Mouse (Mus musculus): ENCODE measurements around the gene Rab3il1. TPM values are rescaled to one million over a fixed set of nuclear protein-coding genes. Genes with fewer than 3 reads are reported as not detected.
A peak's percentile ranks its signal among the peaks of the same experiment; 100 is the strongest.

Gene Rab3il1
- polyA plus RNA-seq, 1 experiment from 2014 or later = 38.1 TPM

DNA sequence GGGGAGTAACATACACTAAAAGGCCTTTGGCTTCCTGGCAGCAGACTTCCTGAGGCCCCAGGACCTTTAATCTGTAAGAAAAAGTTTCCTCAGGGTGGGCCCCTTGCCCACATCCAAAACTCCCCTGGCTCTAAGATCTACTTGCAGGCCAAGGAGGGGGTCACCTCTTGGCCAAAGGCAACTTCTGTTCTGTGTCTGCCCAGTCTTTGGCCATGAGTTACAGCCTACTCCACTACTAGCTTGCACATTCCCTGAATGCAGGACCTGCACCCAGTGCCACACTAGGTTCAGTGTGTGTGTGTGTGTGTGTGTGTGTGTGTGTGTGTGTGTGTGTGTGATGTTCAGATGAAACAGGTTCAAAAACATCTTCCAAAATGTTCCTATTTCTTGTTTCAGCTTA, 13.9 kb upstream of the Rab3il1 start:
- Histone ChIP-seq H3K4me1 (ENCODE audit: control insufficient read depth, insufficient read depth, low read length) (peaks cover 13% of the 10 kb centered on the region), H3K4me3 (replicated peaks; ENCODE audit: low read length) (no peak overlapping the region), H3K4me2 (ENCODE audit: low read depth, low read length) (no peak overlapping the region), H3K9me3 (replicated peaks; ENCODE audit: control insufficient read depth, low read length) (no peaks in the 10 kb centered on the region), H3K27ac (ENCODE audit: low read length) (no peak overlapping the region), H3K9ac (ENCODE audit: low read length) (0 out of 2 replicates have a peak overlapping the region, but pooled peaks have one; percentile 16), H3K27me3 (ENCODE audit: control insufficient read depth, insufficient read depth, low read length) (no peaks in the 10 kb centered on the region), H3K36me3 (ENCODE audit: control insufficient read depth, insufficient read depth, low read length) (peaks cover 10% of the 10 kb centered on the region)
- no peak for ATAC-seq (ENCODE audit: insufficient read depth, low FRiP score)

DNA sequence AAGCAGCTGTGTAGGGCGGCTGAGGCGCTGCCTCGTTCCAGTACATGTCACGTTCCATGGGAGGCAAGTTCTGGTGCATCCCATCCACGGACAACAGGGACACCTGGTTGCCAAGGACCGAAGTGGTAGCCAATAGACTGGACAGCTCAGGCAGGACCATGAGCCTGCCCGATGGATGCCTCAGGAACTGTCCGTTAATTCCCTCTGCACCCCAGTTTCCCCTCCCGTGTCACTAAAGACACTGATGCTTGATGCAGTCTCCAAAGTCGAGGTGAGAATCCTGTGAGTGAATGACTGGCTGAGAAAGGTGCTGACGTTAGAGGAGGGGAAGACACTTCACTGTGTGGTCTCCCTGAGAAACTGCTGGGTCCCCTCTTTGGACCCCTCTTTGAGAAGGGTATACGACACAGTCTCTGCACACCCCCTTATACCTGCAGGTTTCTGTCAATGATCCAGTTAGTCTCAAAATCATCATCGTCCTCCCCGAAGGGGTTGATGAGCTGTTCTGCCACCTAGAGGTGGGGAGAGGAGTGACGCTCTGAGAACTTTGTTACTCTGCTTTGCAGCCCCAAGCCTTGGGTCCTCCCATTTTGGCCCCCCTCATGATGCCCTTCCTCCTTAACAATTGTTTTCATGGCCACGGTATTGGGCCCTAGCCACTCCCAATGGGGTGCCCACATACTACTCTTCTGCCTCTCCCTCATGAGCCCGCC, 12.1 kb upstream of the Rab3il1 start:
- Histone ChIP-seq H3K27me3 (ENCODE audit: control insufficient read depth, insufficient read depth, low read length) (no peaks in the 10 kb centered on the region), H3K4me3 (replicated peaks; ENCODE audit: low read length) (no peak overlapping the region), H3K4me2 (ENCODE audit: low read depth, low read length) (no peak overlapping the region), H3K27ac (ENCODE audit: low read length) (no peak overlapping the region), H3K36me3 (ENCODE audit: control insufficient read depth, insufficient read depth, low read length) (peaks cover 10% of the 10 kb centered on the region), H3K9ac (ENCODE audit: low read length) (no peak overlapping the region), H3K4me1 (ENCODE audit: control insufficient read depth, insufficient read depth, low read length) (peaks cover 12% of the 10 kb centered on the region), H3K9me3 (replicated peaks; ENCODE audit: control insufficient read depth, low read length) (no peaks in the 10 kb centered on the region)
- WGBS = 62% methylated on average over 17 of the region's 17 CpGs
- no peak for ATAC-seq (ENCODE audit: insufficient read depth, low FRiP score)

DNA sequence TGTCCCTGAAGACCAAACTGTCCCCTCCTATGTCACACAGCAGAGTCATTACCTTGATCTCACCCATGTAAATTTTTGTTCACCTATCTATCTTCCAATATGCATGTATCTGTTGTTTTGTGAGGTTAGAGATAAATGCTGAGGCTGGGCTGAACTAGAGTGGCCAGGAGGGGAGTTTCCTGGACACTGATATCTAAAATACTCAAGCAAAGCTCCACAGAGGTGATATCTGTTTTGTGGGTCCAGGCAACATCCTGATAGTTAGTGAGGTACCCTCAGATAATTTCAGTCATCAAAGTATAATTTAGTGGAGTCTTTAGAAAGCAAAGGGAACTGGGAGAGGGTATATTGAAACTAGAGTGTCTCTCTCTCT, 11.6 kb upstream of the Rab3il1 start:
- Histone ChIP-seq H3K9ac (ENCODE audit: low read length) (no peak overlapping the region), H3K36me3 (ENCODE audit: control insufficient read depth, insufficient read depth, low read length) (peaks cover 10% of the 10 kb centered on the region), H3K4me1 (ENCODE audit: control insufficient read depth, insufficient read depth, low read length) (peaks cover 8% of the 10 kb centered on the region), H3K4me2 (ENCODE audit: low read depth, low read length) (no peak overlapping the region), H3K27ac (ENCODE audit: low read length) (no peak overlapping the region), H3K27me3 (ENCODE audit: control insufficient read depth, insufficient read depth, low read length) (no peaks in the 10 kb centered on the region), H3K4me3 (replicated peaks; ENCODE audit: low read length) (no peak overlapping the region), H3K9me3 (replicated peaks; ENCODE audit: control insufficient read depth, low read length) (no peaks in the 10 kb centered on the region)
- ATAC-seq (ENCODE audit: insufficient read depth, low FRiP score) = no peak

DNA sequence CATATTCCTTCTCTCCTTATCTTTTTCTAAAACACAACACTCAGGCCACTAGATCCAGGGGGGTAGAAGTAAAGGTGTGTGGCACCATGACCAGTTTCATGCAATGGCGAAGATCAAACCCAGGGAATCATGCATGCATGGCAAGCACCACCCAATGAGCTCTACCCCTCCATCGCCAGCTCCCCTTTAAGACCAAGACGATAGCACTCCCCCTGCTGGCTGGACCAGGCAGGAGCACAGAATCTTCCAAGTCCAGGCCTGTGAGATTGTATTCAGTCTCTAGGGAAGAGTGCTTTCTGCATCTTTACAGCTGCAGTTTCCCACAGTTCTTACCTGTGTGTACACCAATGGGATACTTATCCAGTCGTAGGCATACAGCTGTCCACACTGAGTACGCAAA, 10.2 kb upstream of the Rab3il1 start:
- WGBS = 25% methylated on average over 5 of the region's 5 CpGs
- peak; percentile 11; the same call in 1 of the 2 replicates for ATAC-seq (ENCODE audit: insufficient read depth, low FRiP score)

DNA sequence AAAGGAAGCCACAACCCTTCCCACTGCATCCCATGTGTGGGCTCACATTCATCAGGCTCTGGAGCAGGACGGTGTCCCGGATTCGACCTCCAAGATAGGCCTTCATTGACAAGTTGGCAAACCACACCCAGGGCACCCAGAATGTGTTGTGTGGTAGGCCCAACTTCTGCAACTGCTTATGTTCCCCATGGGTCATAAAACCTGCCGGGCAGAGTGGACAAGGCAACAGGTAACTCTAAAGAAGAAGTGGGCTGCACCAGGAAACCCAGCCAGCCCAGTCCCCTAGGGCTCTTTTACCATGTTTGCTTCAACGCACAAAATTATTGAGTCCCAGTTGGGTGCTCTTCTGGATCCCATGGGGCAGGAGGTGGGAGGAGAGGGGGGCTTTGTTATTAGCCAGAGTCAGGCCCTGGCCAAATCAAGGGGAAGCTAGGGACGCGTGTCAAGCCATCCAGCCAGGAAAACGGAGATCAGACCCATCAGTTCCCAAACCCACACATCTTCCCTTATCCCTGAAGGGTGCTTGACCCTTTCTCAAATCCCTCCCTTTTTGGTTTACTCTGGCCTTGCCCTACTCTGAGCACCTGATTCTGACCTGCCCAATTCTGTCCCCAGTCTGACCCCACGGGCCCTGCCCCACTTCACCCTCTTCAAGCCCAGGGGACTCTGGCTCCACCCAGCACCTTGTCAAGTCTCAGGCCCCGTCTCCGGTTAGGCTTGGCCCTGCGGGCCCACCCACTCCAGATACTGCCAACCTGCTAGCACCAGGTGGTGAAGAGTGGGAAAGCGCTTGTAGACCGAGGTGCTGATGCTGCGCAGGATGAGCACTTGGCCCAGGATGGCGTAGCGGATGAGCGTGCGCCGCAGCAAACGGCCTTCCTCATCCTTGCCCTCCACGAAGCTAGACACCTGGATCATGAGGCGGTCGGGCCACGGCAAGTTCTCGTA, 9.2 kb upstream of the Rab3il1 start:
- H3K27me3 ChIP-seq (ENCODE audit: control insufficient read depth, insufficient read depth, low read length) = no peaks in the 10 kb centered on the region
- H3K9me3 ChIP-seq (replicated peaks; ENCODE audit: control insufficient read depth, low read length) = no peaks in the 10 kb centered on the region
- no peaks in the 10 kb centered on the region for H3K36me3 ChIP-seq (ENCODE audit: control insufficient read depth, insufficient read depth, low read length)
- H3K4me2 ChIP-seq (ENCODE audit: low read depth, low read length) = peak overlapping the region; percentile 54
- peak; percentile 46 for ATAC-seq (ENCODE audit: insufficient read depth, low FRiP score)
- peak overlapping the region; percentile 30 for H3K4me3 ChIP-seq (replicated peaks; ENCODE audit: low read length)
- 47% methylated on average over 26 of the region's 26 CpGs for WGBS
- no peak overlapping the region for H3K27ac ChIP-seq (ENCODE audit: low read length)
- H3K4me1 ChIP-seq (ENCODE audit: control insufficient read depth, insufficient read depth, low read length) = peaks cover 8% of the 10 kb centered on the region
- H3K9ac ChIP-seq (ENCODE audit: low read length) = peak overlapping the region; percentile 67

More for the DNA sequence above, 10.2 kb upstream of the Rab3il1 start:
- H3K9ac ChIP-seq (ENCODE audit: low read length) = no peak overlapping the region
- no peaks in the 10 kb centered on the region for H3K36me3 ChIP-seq (ENCODE audit: control insufficient read depth, insufficient read depth, low read length)
- no peak overlapping the region for H3K4me2 ChIP-seq (ENCODE audit: low read depth, low read length)
- H3K4me3 ChIP-seq (replicated peaks; ENCODE audit: low read length) = no peak overlapping the region
- no peak overlapping the region for H3K27ac ChIP-seq (ENCODE audit: low read length)
- no peaks in the 10 kb centered on the region for H3K9me3 ChIP-seq (replicated peaks; ENCODE audit: control insufficient read depth, low read length)
- H3K27me3 ChIP-seq (ENCODE audit: control insufficient read depth, insufficient read depth, low read length) = no peaks in the 10 kb centered on the region
- peaks cover 8% of the 10 kb centered on the region for H3K4me1 ChIP-seq (ENCODE audit: control insufficient read depth, insufficient read depth, low read length)

DNA sequence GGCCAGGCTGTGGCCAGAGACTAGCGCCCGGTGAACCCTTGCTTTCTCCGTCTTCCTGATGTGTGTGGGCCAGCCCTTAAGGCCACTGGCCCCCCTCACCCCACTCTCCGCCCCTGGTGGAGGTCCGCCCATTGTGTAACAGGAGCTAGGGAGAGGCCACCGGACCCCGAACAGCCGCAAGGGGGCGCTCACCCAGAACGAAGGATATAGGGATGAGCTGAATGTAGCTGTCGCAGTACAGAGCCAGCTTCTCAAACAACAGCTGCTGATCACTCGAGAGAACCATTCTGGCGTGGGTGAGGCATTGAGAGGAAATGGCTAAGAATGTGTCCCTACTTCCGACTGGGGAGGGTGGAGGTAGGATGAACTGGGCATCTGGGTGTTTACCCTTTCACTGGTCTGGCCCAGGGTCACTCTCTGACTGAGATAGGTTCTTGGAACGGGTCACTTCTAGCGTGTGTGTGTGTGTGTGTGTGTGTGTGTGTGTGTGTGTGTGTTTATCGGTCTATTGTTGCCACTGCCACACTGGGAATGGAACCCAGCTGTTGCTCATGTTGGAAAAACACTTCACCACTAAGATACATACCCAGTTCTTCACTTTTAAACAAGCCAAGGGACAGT, 8.3 kb upstream of the Rab3il1 start:
- ATAC-seq (ENCODE audit: insufficient read depth, low FRiP score) = peak; percentile 85
- Histone ChIP-seq H3K27ac (ENCODE audit: low read length) (no peak overlapping the region), H3K9ac (ENCODE audit: low read length) (peak overlapping the region; percentile 67), H3K36me3 (ENCODE audit: control insufficient read depth, insufficient read depth, low read length) (no peaks in the 10 kb centered on the region), H3K4me3 (replicated peaks; ENCODE audit: low read length) (peak overlapping the region; percentile 30), H3K4me2 (ENCODE audit: low read depth, low read length) (peak overlapping the region; percentile 54), H3K4me1 (ENCODE audit: control insufficient read depth, insufficient read depth, low read length) (peaks cover 8% of the 10 kb centered on the region), H3K9me3 (replicated peaks; ENCODE audit: control insufficient read depth, low read length) (no peaks in the 10 kb centered on the region), H3K27me3 (ENCODE audit: control insufficient read depth, insufficient read depth, low read length) (no peaks in the 10 kb centered on the region)
- WGBS = 6% methylated on average over 17 of the region's 17 CpGs

DNA sequence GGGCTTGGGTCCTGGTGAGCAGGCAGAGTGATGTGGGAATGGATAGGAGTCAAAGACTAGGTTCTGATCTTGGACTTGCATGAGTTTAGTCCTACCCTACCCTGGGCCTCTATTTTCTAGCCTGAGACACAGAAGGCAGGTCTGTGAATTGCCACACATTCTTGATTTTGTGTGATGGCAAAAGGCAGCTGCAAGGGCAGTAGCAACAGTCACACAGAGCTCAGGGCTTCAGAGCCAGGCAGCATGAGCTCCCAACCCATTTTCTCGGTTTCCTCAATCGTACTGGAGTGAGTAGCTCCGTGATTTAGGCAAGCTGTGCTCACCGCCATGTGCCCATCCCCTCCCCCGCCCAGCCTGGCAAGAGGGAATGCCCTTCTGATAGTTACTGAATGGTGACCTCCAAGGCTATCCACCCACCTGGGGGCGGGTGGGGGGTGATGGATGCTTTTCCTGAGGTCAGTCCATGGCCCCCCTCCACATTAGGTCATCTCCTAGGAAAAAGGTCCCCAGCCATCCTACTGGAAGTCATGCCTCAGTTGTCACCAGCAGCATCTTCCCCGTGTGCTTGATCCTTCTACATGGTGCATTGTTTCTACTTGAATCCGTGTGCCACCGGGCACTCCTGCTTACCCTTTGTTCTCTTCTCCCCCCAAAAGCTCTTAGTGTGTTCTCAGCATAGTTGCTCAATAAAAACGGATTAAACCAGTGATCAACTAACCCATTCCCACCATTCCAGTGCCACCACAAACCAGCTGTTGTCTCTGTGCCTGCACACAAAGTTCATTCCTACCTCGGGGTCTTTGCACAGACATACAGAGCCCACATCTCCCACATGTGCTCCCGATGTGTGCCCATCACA, 4.0 kb upstream of the Rab3il1 start:
- H3K9me3 ChIP-seq (replicated peaks; ENCODE audit: control insufficient read depth, low read length) = no peaks in the 10 kb centered on the region; the same call in 1 of the 2 replicates
- 69% methylated on average over 12 of the region's 12 CpGs for WGBS
- no peak for ATAC-seq (ENCODE audit: insufficient read depth, low FRiP score)

DNA sequence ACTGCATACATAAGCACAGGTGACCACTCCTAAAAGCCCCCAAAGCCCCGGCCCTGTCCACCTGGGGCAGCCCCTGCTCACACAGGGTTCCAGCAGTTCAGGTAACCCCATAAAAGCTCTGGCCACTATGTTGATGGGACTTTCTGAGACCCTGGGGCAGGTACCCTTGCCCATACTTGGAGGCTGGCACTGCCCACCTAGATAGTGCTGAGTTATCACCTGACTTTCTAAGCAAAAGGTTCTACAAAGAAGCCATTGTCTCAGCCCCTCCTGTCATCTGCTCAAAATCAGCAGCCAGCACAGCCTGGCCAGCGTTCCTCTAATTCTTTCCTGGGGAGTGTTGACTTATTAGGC, 3.4 kb upstream of the Rab3il1 start:
- Histone ChIP-seq H3K36me3 (ENCODE audit: control insufficient read depth, insufficient read depth, low read length) (no peaks in the 10 kb centered on the region), H3K27ac (ENCODE audit: low read length) (no peak overlapping the region), H3K27me3 (ENCODE audit: control insufficient read depth, insufficient read depth, low read length) (no peaks in the 10 kb centered on the region), H3K9me3 (replicated peaks; ENCODE audit: control insufficient read depth, low read length) (no peaks in the 10 kb centered on the region; the same call in 1 of the 2 replicates), H3K4me3 (replicated peaks; ENCODE audit: low read length) (no peak overlapping the region), H3K9ac (ENCODE audit: low read length) (no peak overlapping the region), H3K4me1 (ENCODE audit: control insufficient read depth, insufficient read depth, low read length) (peaks cover 6% of the 10 kb centered on the region), H3K4me2 (ENCODE audit: low read depth, low read length) (no peak overlapping the region)
- ATAC-seq (ENCODE audit: insufficient read depth, low FRiP score) = no peak
- 67% methylated on average over 2 of the region's 2 CpGs for WGBS

More for the DNA sequence above, 4.0 kb upstream of the Rab3il1 start:
- Histone ChIP-seq H3K4me2 (ENCODE audit: low read depth, low read length) (no peak overlapping the region), H3K36me3 (ENCODE audit: control insufficient read depth, insufficient read depth, low read length) (no peaks in the 10 kb centered on the region), H3K27ac (ENCODE audit: low read length) (no peak overlapping the region), H3K4me1 (ENCODE audit: control insufficient read depth, insufficient read depth, low read length) (peaks cover 8% of the 10 kb centered on the region), H3K4me3 (replicated peaks; ENCODE audit: low read length) (no peak overlapping the region), H3K27me3 (ENCODE audit: control insufficient read depth, insufficient read depth, low read length) (no peaks in the 10 kb centered on the region), H3K9ac (ENCODE audit: low read length) (no peak overlapping the region)

All from stomach, embryonic 16.5 days (tissue).